Mouse (Mus musculus) kidney, embryonic 14.5 days (tissue): ENCODE data around the gene Pink1. TPM values are rescaled to one million over a fixed set of nuclear protein-coding genes. Genes with fewer than 3 reads are reported as not detected.

Source experiments
- ATAC-seq: fragments of 200-750 bp; cut with Nextera tagmentation; 2 replicates; pipeline ENCODE4 v1.8.0; 2017; ENCODE audit warnings: moderate number of reproducible peaks, mild to moderate bottlenecking, moderate TSS enrichment, moderate library complexity; ENCODE audit not compliant: low FRiP score, low TSS enrichment
- H3K27ac ChIP-seq: fragments of 300-500 bp; sonication (generic); 2 replicates; pipeline ENCODE4 v1.5.1; 2014; ENCODE audit warnings: low read depth, mild to moderate bottlenecking, low read length, moderate library complexity, mixed read lengths
- H3K27me3 ChIP-seq: fragments of 300-500 bp; sonication (generic); 2 replicates; pipeline ENCODE4 v1.6.1; 2014; ENCODE audit warnings: mild to moderate bottlenecking, low read length; ENCODE audit not compliant: control insufficient read depth, insufficient read depth
- H3K36me3 ChIP-seq: fragments of 300-500 bp; sonication (generic); 2 replicates; pipeline ENCODE4 v1.6.1; 2014; ENCODE audit warnings: low read length, mixed read lengths; ENCODE audit not compliant: control insufficient read depth, insufficient read depth
- H3K4me1 ChIP-seq: fragments of 300-500 bp; sonication (generic); 2 replicates; pipeline ENCODE4 v1.6.1; 2014; ENCODE audit warnings: low read length, mixed read lengths; ENCODE audit not compliant: control insufficient read depth, insufficient read depth
- H3K4me2 ChIP-seq: fragments of 300-500 bp; sonication (generic); replicated peaks from 2 replicates; pipeline ENCODE4 v1.6.1; 2014; ENCODE audit warnings: low read depth, mild to moderate bottlenecking, low read length
- H3K4me3 ChIP-seq: fragments of 300-500 bp; sonication (generic); 2 replicates; pipeline ENCODE4 v1.5.1; 2014; ENCODE audit warnings: mild to moderate bottlenecking, low read length
- H3K9ac ChIP-seq: fragments of 300-500 bp; sonication (generic); 2 replicates; pipeline ENCODE4 v1.6.1; 2014; ENCODE audit warnings: low read depth, mild to moderate bottlenecking, low read length, moderate library complexity
- H3K9me3 ChIP-seq: fragments of 300-500 bp; sonication (generic); 2 replicates; pipeline ENCODE4 v1.6.1; 2016; ENCODE audit warnings: low read length; ENCODE audit not compliant: control insufficient read depth
- WGBS: fragments of 180-500 bp; shearing (Covaris S2); extraction: QIAGEN DNeasy Blood & Tissue Kit; methylation state at CpG from one replicate; pipeline ENCODE4 v1.1.7; 2014; 5-methylcytosine and 5-hydroxymethylcytosine counted together
- polyA plus RNA-seq: library from polyadenylated mRNA; unstranded; fragments of >200 nt; fragmentation: Nextera tagmentation; extraction: Ambion mirVana; gene quantifications from 2 replicates; pipeline ENCODE4 v1.2.1, GENCODE M21; 2014

The Pink1 gene
- polyA plus RNA-seq, 1 experiment from 2014 or later: 25.7 TPM

DNA sequence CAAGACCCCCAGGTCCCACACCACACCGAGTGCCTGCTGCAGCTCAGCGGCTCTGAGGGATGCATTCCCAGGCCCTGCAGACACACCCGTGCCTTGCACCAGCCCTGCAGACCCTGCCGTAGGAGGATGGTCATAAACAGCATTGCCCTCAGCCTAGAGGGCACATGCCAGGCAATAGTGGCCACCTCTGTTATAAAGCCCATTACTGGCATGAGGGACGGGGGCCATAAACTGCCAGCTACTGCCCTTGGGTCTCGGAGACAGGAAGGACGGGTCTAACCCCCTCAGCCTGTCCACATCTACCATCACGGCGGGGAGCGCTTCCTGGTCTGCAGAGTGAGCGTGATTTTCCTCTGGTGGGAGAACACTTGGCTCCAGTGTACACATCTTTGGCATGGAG, 13.1 kb downstream of the Pink1 start:
- Histone ChIP-seq H3K9ac (no peak overlapping the region), H3K4me1 (no peaks in the 10 kb centered on the region), H3K4me3 (no peak overlapping the region), H3K4me2 (no peak overlapping the region), H3K27me3 (no peaks in the 10 kb centered on the region), H3K27ac (no peak overlapping the region), H3K36me3 (peaks cover 71% of the 10 kb centered on the region), H3K9me3 (no peaks in the 10 kb centered on the region)
- 88% methylated on average over 11 of the region's 11 CpGs for WGBS
- no peak for ATAC-seq

DNA sequence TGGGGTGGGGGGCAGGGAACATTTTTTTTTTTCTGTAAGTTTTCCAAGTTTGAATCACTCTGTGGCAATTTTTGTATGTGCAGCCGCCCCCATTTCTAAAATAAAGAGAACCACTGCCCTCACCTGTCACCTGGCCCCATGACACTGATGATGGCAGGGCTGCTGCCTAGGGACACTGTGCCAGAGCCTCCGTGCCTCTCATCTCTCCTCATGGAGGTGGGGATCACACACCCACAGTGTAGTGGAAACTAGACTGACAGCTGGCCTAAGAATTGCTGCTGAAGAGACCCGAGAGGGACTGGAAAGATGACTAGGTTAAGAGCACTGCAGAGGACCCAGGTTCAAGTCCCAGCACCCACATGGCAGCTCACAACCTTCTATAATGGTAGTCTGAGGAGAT, 14.0 kb downstream of the Pink1 start:
- ATAC-seq: no peak
- Histone ChIP-seq H3K4me1 (no peaks in the 10 kb centered on the region), H3K4me2 (no peak overlapping the region), H3K9me3 (no peaks in the 10 kb centered on the region), H3K27ac (no peak overlapping the region), H3K27me3 (no peaks in the 10 kb centered on the region), H3K9ac (no peak overlapping the region), H3K4me3 (no peak overlapping the region), H3K36me3 (peaks cover 79% of the 10 kb centered on the region)
- WGBS: 92% methylated on average over 3 of the region's 3 CpGs

DNA sequence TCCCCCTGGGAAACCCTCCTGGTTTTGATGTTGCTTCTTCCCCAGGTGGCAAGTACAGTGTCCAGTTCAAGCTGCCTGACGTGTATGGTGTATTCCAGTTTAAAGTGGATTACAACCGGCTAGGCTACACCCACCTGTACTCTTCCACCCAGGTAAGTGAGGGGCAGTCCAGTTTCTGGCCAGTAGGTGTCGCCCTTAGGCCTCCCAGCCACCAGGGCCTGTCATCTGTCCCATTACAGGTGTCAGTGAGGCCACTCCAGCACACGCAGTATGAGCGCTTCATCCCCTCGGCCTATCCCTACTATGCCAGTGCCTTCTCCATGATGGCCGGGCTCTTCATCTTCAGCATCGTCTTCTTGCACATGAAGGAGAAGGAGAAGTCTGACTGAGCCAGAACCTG, 14.5 kb downstream of the Pink1 start:
- Histone ChIP-seq H3K9ac (no peak overlapping the region), H3K9me3 (no peaks in the 10 kb centered on the region), H3K4me3 (no peak overlapping the region), H3K27me3 (no peaks in the 10 kb centered on the region), H3K27ac (no peak overlapping the region), H3K4me1 (no peaks in the 10 kb centered on the region), H3K4me2 (no peak overlapping the region), H3K36me3 (peaks cover 83% of the 10 kb centered on the region)
- 68% methylated on average over 8 of the region's 8 CpGs for WGBS
- 0 out of 2 replicates have a peak, but pooled peaks have one; percentile 22 for ATAC-seq

DNA sequence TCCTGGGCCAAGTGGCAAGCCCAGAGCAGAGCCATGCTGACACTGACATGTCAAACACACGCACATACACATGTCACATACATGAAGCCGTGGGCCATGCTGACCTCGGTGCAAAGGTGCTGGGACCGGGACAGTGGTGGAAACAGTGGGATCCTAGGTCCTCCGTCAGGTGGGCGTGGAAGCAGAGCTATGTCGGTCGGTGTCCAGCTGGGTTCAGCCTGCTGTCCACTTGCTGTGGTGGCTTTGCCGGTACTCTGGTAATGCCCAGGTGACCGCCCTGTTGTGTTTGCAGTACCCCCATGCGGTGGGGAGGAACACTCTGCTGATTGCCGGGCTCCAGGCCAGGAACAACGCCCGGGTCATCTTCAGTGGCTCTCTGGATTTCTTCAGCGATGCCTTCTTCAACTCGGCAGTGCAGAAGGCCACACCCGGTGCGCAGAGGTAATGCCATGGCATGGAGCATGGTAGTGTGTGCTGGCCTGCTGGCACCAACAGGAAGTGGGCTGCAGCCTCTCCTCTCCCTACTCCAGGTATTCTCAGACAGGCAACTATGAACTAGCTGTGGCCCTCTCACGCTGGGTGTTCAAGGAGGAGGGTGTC, 15.7 kb downstream of the Pink1 start:
- Histone ChIP-seq H3K36me3 (peaks cover 81% of the 10 kb centered on the region), H3K9ac (no peak overlapping the region), H3K4me2 (no peak overlapping the region), H3K4me1 (peaks cover 9% of the 10 kb centered on the region), H3K27me3 (no peaks in the 10 kb centered on the region), H3K27ac (no peak overlapping the region), H3K9me3 (no peaks in the 10 kb centered on the region), H3K4me3 (no peak overlapping the region)
- WGBS: 92% methylated on average over 19 of the region's 19 CpGs
- ATAC-seq: no peak

DNA sequence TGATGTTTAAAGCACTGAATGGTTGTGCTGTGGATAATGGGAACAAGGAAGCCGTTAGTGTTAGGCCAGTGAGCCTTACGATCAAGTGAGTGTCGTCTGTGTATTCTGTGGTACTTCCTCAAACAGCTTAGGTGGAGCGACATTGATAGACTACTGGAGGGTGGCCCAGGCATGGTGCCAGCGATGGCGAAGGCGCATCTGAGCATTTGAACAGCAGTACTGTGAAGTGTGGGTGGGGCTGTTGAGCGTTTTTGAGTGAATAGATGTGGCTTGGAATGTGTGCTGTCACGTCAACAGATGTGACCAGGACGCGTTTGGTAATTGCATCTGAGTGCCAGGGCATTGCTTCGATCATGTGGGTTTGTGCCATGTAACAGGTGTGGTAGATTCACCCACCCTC, 18.4 kb downstream of the Pink1 start:
- no peaks in the 10 kb centered on the region for H3K9me3 ChIP-seq
- no peak overlapping the region for H3K4me3 ChIP-seq
- H3K27ac ChIP-seq: no peak overlapping the region
- peaks cover 59% of the 10 kb centered on the region for H3K36me3 ChIP-seq
- H3K9ac ChIP-seq: no peak overlapping the region
- peaks cover 21% of the 10 kb centered on the region for H3K4me1 ChIP-seq
- H3K27me3 ChIP-seq: no peaks in the 10 kb centered on the region
- no peak overlapping the region for H3K4me2 ChIP-seq
- ATAC-seq: no peak
- WGBS: 93% methylated on average over 12 of the region's 12 CpGs

DNA sequence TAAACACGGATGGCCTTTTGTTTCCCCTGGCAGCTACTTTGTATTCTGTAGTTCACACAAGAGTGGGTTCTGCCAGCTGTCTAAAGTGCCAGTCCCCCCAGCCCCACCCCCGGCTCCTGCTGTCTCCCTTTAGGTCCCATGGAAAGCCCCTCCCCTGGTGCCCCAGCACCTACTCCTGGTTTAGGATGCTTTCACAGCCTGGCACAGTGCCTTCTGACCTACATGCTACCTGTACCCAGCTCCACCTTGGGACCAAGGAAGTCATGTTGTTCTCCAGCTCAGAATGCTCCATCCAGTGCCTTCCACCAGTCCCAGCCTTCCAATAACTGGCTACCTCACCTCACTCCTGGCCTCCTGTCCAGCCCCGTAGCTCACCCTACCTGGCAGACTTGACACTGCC, 19.1 kb downstream of the Pink1 start:
- Histone ChIP-seq H3K4me3 (no peak overlapping the region), H3K4me1 (peaks cover 21% of the 10 kb centered on the region), H3K9ac (0 out of 2 replicates have a peak overlapping the region, but pooled peaks have one; percentile 23), H3K36me3 (peaks cover 52% of the 10 kb centered on the region), H3K27me3 (no peaks in the 10 kb centered on the region), H3K4me2 (no peak overlapping the region), H3K9me3 (no peaks in the 10 kb centered on the region), H3K27ac (no peak overlapping the region)
- WGBS: 85% methylated on average over 3 of the region's 3 CpGs
- ATAC-seq: no peak

DNA sequence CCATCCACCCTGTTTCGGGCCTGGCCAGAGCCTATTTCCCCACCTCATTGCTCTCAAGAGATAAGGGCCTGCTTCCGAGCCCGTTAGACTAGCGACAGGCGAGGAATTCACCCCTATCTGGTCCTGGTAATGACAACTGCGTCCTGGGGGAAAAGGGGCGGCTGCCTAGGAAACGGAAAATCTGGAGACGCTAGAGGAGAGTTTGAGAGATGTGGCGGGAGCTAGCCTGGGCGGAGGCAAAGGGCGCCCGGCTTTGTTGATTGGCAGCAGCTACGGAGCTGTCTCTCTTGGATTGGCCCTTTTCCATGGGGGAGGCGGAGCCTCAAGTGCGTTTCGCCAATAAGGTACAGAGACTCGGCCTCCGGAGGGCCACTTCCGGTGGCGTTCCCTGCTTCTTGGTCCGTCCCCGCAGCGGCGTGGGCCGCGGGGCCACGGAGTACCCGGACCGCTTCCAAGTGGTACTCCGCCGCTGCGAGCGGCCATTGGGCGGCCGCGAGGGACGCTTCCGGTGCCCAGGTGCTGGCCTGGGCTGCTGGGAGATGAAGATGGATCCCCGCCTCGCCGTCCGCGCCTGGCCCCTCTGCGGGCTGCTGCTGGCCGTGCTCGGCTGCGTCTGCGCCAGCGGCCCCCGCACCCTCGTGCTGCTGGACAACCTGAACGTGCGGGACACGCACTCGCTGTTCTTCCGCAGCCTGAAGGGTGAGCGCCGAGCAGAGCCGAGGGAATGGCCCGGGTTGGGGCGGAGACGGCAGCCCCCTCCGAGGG, 21.6 kb downstream of the Pink1 start, which contains the start of gene Ddost:
Gene Ddost, plus strand, starts transcription at position 391 of the 765 bp plus-strand sequence.
- Histone ChIP-seq H3K4me3 (peak within 1 kb of the TSS; percentile 86), H3K4me2 (peak within 1 kb of the TSS; percentile 74), H3K4me1 (peaks cover 21% of the 10 kb centered on the region), H3K9ac (peak within 1 kb of the TSS; percentile 87), H3K27me3 (no peaks in the 10 kb centered on the region), H3K36me3 (peaks cover 30% of the 10 kb centered on the region), H3K27ac (peak within 1 kb of the TSS; percentile 71; the same call in 1 of the 2 replicates), H3K9me3 (no peaks in the 10 kb centered on the region)
- ATAC-seq: peak; percentile 98
- under 1% methylated on average over 64 of the region's 64 CpGs for WGBS

DNA sequence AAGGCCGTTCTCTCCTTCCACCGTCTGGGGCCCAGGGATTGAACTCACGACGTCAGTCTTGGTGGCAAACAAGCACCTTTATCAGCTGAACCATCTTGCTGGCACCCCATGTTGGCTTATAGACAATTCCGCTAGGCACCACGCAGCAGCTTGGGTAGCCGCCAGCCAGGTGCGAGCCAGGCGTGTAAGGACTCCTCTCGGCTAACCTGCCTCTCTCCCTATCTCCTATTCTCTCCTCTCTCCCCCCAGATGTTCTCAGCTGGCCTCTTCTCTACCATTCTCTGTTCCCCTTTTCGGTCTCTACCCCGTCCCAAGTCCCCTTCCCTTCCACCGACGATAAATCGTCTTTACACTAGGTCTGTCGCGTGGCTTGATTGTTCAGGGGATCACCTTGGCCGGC, 22.4 kb downstream of the Pink1 start:
- H3K4me1 ChIP-seq: peaks cover 21% of the 10 kb centered on the region
- peak overlapping the region; percentile 87 for H3K9ac ChIP-seq
- H3K4me3 ChIP-seq: peak overlapping the region; percentile 86
- peak overlapping the region; percentile 59 for H3K4me2 ChIP-seq
- H3K9me3 ChIP-seq: no peaks in the 10 kb centered on the region
- 15% methylated on average over 18 of the region's 18 CpGs for WGBS
- H3K27ac ChIP-seq: peak overlapping the region; percentile 71; the same call in 1 of the 2 replicates
- H3K27me3 ChIP-seq: no peaks in the 10 kb centered on the region
- H3K36me3 ChIP-seq: peaks cover 22% of the 10 kb centered on the region
- ATAC-seq: no peak

DNA sequence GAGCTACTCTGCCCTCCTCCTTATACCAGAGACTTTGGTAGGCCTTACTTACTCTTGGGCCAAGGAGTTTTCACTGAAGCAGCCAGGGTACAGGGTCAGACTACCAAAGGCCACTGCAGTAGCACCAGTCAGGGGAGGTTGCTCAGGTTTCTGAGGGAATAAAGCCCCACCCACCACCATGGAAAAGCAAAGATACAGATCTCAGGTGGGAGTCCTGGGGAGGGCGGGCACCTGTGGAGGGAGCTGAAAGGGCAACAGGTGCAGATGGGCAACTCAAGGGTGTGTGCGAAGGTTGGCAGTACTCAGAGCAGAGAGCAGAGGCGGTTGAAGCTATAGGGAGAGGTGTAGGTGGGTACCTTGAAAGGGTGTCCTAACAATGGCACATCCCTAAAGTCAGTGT, 23.1 kb downstream of the Pink1 start:
- H3K4me3 ChIP-seq: no peak overlapping the region
- H3K27ac ChIP-seq: no peak overlapping the region
- peaks cover 21% of the 10 kb centered on the region for H3K4me1 ChIP-seq
- no peak for ATAC-seq
- no peaks in the 10 kb centered on the region for H3K27me3 ChIP-seq
- no peaks in the 10 kb centered on the region for H3K9me3 ChIP-seq
- 90% methylated on average over 3 of the region's 3 CpGs for WGBS
- H3K4me2 ChIP-seq: no peak overlapping the region
- H3K36me3 ChIP-seq: peaks cover 15% of the 10 kb centered on the region; the same call in 1 of the 2 replicates
- H3K9ac ChIP-seq: no peak overlapping the region; the same call in 1 of the 2 replicates
